Mouse (Mus musculus): Measurements from ENCODE around the gene Gmip. TPM values are rescaled to one million over a fixed set of nuclear protein-coding genes. Genes with fewer than 3 reads are reported as not detected.

Gene Gmip
- polyA plus RNA-seq, 1 experiment = 0.32 TPM

DNA sequence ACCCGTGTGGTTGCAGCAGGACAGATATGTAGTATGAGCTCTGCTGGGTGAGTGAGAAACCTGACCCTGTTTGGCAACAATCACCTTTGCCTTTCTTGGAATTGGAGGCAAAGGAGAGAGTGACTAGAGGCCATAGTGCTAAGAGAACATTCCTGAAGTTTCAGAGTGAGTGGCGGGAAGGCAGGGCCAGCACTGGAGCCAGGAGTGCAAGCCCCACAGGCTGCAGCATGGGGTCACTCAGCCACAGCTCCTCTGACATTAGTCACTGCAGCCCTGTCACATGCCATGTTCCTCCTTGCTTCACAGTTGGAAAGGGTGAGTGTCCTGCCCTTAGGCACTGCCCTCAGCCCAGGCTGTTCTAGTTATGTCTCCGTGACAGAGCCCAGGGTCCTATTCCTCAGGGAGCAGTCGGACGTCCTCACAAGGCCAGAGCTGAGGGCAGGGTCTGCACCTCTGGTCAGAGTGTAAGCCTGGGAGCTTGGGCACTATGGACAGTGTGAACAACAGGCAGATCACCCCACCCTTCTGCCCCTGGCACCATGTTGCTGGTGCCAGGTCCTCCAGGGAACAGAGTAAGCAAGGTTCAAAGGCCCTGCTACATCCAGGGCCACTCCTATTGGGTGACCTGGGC is 59.3 kb downstream of the Gmip start:
- Histone ChIP-seq H3K4me1 (ENCODE audit: control insufficient read depth) (peaks cover 15% of the 10 kb centered on the region), H3K36me3 (ENCODE audit: control insufficient read depth) (no peaks in the 10 kb centered on the region), H3K9me3 (ENCODE audit: control insufficient read depth, low read length) (no peaks in the 10 kb centered on the region), H3K27me3 (ENCODE audit: control insufficient read depth) (no peaks in the 10 kb centered on the region; the same call in 1 of the 2 replicates), H3K4me3 (replicated peaks) (no peak overlapping the region)
- TF ChIP-seq TAL1 (IDR thresholded peaks at IDR 0.05; ENCODE audit: low read length) (no peak), GATA1 (IDR thresholded peaks at IDR 0.05; ENCODE audit: low read length) (no peak)

DNA sequence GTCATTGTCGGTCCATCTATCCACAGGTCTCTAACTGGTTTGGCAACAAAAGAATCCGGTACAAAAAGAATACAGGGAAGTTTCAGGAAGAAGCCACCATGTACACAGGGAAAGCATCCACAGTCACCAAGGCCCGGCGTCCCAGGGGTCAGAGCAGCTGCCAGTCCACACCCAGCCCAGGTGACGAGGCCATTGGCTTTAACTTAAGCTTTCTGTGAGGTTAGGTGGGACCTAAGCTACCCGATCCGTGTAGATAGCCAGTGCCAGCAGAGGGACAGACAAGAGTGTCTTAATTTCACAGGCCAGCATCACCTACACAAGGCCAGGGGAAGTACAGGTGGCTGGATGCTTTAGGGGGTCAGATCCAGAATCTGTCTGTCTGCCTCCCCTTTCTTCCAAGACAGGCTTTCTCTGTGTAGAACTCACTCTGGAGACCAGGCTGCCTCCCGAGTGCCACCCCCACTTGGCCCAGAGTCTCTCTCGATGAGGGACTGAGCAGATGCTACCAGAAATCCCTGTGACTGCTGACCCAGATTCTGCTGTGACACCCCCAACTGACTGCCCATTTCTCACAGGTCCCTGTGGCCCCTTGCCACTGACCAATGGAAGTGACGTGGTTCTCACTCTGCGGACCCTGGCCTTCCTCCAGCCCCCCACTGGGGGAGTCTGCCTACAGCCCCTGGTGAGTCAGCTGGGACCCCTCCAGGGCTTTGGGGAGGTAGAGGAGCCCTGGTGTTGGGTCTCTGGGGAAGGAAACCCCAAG is 61.7 kb downstream of the Gmip start:
- TF ChIP-seq TAL1 (IDR thresholded peaks at IDR 0.05; ENCODE audit: low read length) (no peak), GATA1 (IDR thresholded peaks at IDR 0.05; ENCODE audit: low read length) (no peak)
- no peaks in the 10 kb centered on the region; the same call in 1 of the 2 replicates for H3K27me3 ChIP-seq (ENCODE audit: control insufficient read depth)
- H3K9me3 ChIP-seq (ENCODE audit: control insufficient read depth, low read length) = no peaks in the 10 kb centered on the region

DNA sequence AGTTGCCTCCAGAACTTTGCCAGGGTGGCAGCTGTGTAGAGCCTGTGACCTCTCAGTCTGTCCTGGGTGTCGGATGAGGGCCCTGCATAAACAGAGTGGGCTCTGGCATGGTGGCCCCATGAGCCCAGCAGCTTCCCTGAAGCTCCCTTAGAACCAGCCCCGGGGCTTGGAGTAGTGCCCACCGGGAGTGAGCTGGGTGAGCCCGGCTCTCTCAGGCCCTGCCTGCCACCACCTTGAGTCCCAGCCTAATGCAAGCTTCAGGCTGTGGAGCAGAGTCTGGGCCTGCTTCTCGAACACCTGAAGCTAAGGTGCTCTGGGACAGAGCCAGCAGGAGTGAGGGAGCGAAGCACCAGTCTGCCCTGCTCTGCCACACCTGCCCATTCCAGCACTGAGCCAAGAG is 62.4 kb downstream of the Gmip start:
- Histone ChIP-seq H3K4me1 (ENCODE audit: control insufficient read depth) (no peaks in the 10 kb centered on the region), H3K4me3 (replicated peaks) (no peak overlapping the region), H3K27me3 (ENCODE audit: control insufficient read depth) (no peaks in the 10 kb centered on the region; the same call in 1 of the 2 replicates), H3K36me3 (ENCODE audit: control insufficient read depth) (no peaks in the 10 kb centered on the region), H3K9me3 (ENCODE audit: control insufficient read depth, low read length) (no peaks in the 10 kb centered on the region)
- TF ChIP-seq GATA1 (IDR thresholded peaks at IDR 0.05; ENCODE audit: low read length) = no peak
- TF ChIP-seq TAL1 (IDR thresholded peaks at IDR 0.05; ENCODE audit: low read length) = no peak

More for the DNA sequence above, 61.7 kb downstream of the Gmip start:
- Histone ChIP-seq H3K4me3 (replicated peaks) (no peak overlapping the region), H3K36me3 (ENCODE audit: control insufficient read depth) (no peaks in the 10 kb centered on the region), H3K4me1 (ENCODE audit: control insufficient read depth) (no peaks in the 10 kb centered on the region)

Other genes starting within 250 kb of the Gmip start
- gene Zfp868, start 183.1 kb upstream of the Gmip start, polyA plus RNA-seq (2012) = 0.11 and 0.16 TPM in 2 replicates
- not detected in 2 replicates for gene Zfp964, start 154.2 kb upstream of the Gmip start, polyA plus RNA-seq (2012)
- 0.08 and 0.14 TPM in 2 replicates for gene Zfp869, start 98.0 kb upstream of the Gmip start, polyA plus RNA-seq (2012)
- gene Zfp963, start 58.7 kb upstream of the Gmip start, polyA plus RNA-seq (2012) = 0.10 TPM in 1 of 2 replicates, not detected in the other
- gene Gm20422, start 33.8 kb upstream of the Gmip start, polyA plus RNA-seq (2012) = not detected in 2 replicates
- 2.2 and 2.3 TPM in 2 replicates for gene Atp13a1, start 17.5 kb upstream of the Gmip start, polyA plus RNA-seq (2012)
- gene Zfp866, start 17.5 kb upstream of the Gmip start, polyA plus RNA-seq (2012) = 0.07 and 0.09 TPM in 2 replicates
- 0.01 TPM in 1 of 2 replicates, not detected in the other for gene Lpar2, start 13.8 kb downstream of the Gmip start, polyA plus RNA-seq (2012)
- 0.13 and 0.24 TPM in 2 replicates for gene Pbx4, start 23.8 kb downstream of the Gmip start, polyA plus RNA-seq (2012)
- gene Cilp2, start 79.0 kb downstream of the Gmip start, polyA plus RNA-seq (2012) = not detected in 2 replicates
- 0.10 and 0.18 TPM in 2 replicates for gene Tssk6, start 93.5 kb downstream of the Gmip start, polyA plus RNA-seq (2012)
- gene Ndufa13, start 93.9 kb downstream of the Gmip start, polyA plus RNA-seq (2012) = 18.1 and 19.7 TPM in 2 replicates
- 0.17 and 0.58 TPM in 2 replicates for gene Yjefn3, start 94.0 kb downstream of the Gmip start, polyA plus RNA-seq (2012)
- 5.9 and 8.1 TPM in 2 replicates for gene Gatad2a, start 187.7 kb downstream of the Gmip start, polyA plus RNA-seq (2012)
- gene Mau2, start 234.1 kb downstream of the Gmip start, polyA plus RNA-seq (2012) = 1.5 TPM in 2 replicates
- gene Sugp1, start 234.1 kb downstream of the Gmip start, polyA plus RNA-seq (2012) = 4.0 TPM in 2 replicates

All from erythroblast, embryonic 14.5 days (primary cell).